Mouse (Mus musculus): ENCODE results near the gene Fam83g. TPM values are rescaled to one million over a fixed set of nuclear protein-coding genes. Genes with fewer than 3 reads are reported as not detected.

Fam83g gene
- total RNA-seq, 2 experiments from 2014 or later = 0.09 TPM; not detected in 1

DNA sequence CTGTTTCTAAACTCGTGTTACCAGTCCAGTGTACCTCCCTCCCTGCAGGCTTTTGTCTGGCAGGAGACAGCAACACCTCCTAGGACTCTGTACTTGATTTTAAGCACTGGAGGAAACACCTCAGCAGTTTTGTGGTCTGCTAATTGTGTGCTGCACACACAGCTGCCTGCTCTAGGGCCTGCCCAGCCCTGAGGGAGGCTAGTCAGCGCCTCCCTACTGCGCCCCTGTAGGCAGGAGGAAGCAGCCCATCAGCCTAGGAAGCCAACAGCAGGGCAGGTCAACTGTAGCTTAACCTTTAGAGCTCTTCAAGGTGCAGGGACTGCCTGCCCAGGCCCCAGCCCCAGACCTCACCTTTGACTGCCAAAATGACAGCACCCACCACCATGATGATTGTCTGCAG lies 25.0 kb downstream of the Fam83g start:
- H3K27ac ChIP-seq = no peak overlapping the region
- no peak overlapping the region for H3K4me3 ChIP-seq
- TF ChIP-seq CTCF (IDR thresholded peaks at IDR 0.05) = no peak
- intact Hi-C loops (cut with DNase I) = no loop called here
- no peak for DNase-seq (ENCODE audit: extremely low spot score in 1 of 2, low spot score in 2 of 2)

DNA sequence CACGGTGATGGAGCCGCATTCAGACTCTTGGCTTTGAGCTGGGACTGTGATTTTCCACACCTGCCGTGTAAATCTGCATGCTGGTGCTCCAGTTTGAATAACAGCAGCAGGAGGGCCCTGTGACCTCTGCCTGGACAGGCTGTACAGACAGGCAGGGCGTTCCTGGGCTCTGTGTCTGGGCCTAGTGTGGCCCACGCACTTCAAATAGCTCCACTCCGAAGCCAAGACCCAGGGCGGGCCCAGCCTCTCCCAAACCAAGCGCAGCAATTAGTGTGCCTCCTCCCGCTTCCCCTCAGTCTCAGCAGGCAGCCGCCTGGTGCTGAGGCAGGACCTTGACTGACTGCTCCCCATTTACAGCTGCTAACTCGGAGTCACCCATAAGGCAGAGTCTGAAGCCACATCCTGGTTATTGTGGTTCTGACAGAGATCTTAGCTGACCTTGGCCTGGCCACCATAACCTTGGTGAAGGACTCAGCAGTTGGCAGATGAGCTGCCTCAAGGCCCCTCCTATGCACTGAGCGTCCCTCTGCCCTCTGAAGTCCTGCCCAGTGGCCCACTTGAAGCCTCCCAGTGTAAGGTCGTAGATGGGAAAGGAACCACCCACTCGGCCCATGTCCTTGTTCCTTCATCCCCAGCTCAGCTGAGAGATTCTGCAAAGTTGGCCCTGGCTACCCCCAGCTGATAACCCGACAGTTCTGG lies 29.4 kb downstream of the Fam83g start:
- H3K4me3 ChIP-seq = no peak overlapping the region
- H3K27ac ChIP-seq = no peak overlapping the region
- DNase-seq (ENCODE audit: extremely low spot score in 1 of 2, low spot score in 2 of 2) = no peak
- intact Hi-C loops (cut with DNase I) = loop anchor here (1.0 to 5.0 kb wide), 3 partner anchors 87 to 296 kb away; no protein-coding TSS in a partner anchor
- TF ChIP-seq CTCF (IDR thresholded peaks at IDR 0.05) = no peak

DNA sequence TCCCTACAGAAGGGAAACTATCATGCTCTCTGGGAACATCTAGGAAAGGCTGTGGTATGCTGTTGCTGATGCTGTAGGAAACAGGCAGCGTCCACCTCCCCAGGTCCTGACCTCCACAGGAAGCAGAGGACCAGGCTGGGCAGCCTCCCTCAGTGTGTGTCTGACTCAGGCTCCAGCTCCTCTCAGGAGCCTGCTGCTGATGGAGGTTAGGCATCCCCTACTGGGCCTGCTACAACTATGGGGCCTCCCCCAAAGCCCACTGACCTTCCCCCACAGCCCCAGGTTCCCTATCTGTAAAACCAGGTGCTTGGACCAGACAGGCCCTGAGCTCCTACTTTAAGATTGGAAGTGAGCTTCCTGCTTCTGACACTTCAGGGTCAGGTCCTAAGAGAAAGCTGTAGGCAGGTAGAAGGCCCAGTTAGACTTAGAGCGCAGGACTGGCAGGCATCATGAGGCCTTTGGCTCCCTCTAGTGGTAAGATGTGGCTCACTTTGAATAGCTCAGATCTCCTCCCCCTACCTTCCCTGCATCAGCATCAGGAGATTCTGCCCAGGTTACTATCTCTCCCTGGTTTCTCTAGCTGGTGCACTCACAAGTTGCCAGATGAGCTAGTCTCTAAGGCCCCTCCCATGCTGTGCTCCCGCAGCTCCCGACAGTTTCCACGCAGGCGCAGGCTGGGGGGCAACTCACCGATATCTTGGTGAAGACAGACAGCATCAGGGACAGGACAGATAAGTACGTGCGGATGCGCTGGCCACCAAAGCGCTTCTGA lies 30.6 kb downstream of the Fam83g start:
- intact Hi-C loops (cut with DNase I) = loop anchor here (1.0 to 5.0 kb wide), 5 partner anchors 48 to 517 kb away; no protein-coding TSS in a partner anchor
- Histone ChIP-seq H3K4me3 (no peak overlapping the region), H3K27ac (no peak overlapping the region)
- DNase-seq (ENCODE audit: extremely low spot score in 1 of 2, low spot score in 2 of 2) = peak; percentile 65 to 73
- TF ChIP-seq CTCF (IDR thresholded peaks at IDR 0.05) = peak; percentile 94

GRCm38 (mm10) chr11:61715130-61715529 lies 31.2 kb downstream of the Fam83g start:
- no peak overlapping the region for H3K27ac ChIP-seq
- no peak overlapping the region for H3K4me3 ChIP-seq
- no peak for DNase-seq (ENCODE audit: extremely low spot score in 1 of 2, low spot score in 2 of 2)
- TF ChIP-seq CTCF (IDR thresholded peaks at IDR 0.05) = no peak
- intact Hi-C loops (cut with DNase I) = loop anchor here (2.0 to 5.0 kb wide), 2 partner anchors 94 to 518 kb away; no protein-coding TSS in a partner anchor

GRCm38 (mm10) chr11:61717990-61718389 lies 34.1 kb downstream of the Fam83g start:
- DNase-seq (ENCODE audit: extremely low spot score in 1 of 2, low spot score in 2 of 2) = no peak
- intact Hi-C loops (cut with DNase I) = loop anchor here (5.0 kb wide), 1 partner anchor 521 kb away; no protein-coding TSS in a partner anchor
- H3K27ac ChIP-seq = no peak overlapping the region
- no peak for TF ChIP-seq CTCF (IDR thresholded peaks at IDR 0.05)
- no peak overlapping the region for H3K4me3 ChIP-seq

- intact Hi-C loops (cut with DNase I) = loop anchor here (5.0 kb wide), 1 partner anchor 522 kb away; no protein-coding TSS in a partner anchor
- Histone ChIP-seq H3K4me3 (no peak overlapping the region), H3K27ac (no peak overlapping the region)
- TF ChIP-seq CTCF (IDR thresholded peaks at IDR 0.05) = no peak
- DNase-seq (ENCODE audit: extremely low spot score in 1 of 2, low spot score in 2 of 2) = no peak
These were observed 35.5 kb downstream of the Fam83g start for GRCm38 (mm10) chr11:61719387-61719786.

DNA sequence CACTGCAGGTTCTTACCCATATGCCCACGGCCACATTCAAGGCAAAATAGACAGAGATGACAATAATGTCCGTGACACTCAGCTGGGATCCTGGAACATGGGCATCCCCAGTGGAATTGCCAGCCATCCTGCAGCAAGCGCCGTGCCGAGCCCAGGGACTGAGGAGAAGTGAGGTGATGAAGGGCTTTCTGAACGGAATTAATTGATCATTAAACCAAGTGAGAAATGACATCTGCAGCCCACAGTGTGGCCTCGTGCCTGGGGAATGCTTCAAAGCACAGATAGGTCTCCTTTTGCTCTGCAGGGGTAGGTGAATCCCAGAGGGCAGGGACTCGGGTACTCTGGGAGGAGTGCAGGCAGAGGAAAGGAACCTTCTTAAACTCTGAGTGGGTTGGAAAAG lies 35.9 kb downstream of the Fam83g start:
- TF ChIP-seq CTCF (IDR thresholded peaks at IDR 0.05) = no peak
- no peak for DNase-seq (ENCODE audit: extremely low spot score in 1 of 2, low spot score in 2 of 2)
- intact Hi-C loops (cut with DNase I) = loop anchor here (5.0 kb wide), 1 partner anchor 523 kb away; no protein-coding TSS in a partner anchor
- no peak overlapping the region for H3K27ac ChIP-seq
- H3K4me3 ChIP-seq = no peak overlapping the region

DNA sequence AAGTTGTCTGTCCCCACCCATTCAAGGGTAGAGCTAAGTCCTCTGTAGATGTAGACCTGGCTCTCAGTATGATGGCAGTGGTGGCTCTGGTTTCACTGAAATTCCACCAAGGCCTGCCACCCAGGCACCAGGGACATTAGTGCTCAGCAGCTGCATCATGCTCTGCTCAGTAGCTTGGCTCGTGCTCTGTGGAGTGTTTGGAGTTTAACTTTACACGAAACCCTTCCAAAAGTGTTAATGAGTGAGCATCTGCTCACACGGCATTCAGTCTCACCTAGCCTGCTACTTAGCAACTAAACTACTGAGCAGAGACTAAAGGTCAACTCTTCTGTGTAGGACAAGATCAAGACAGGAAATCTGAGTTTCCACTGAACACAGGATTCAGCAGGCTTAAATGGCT lies 36.7 kb downstream of the Fam83g start, which contains the start of gene Slc5a10:
Gene Slc5a10 (minus strand): TSS at position 191 of the 400 bp plus-strand sequence.
- Histone ChIP-seq H3K27ac (no peak within 1 kb of the TSS), H3K4me3 (no peak within 1 kb of the TSS)
- no peak for DNase-seq (ENCODE audit: extremely low spot score in 1 of 2, low spot score in 2 of 2)
- intact Hi-C loops (cut with DNase I) = no loop called here
- no peak for TF ChIP-seq CTCF (IDR thresholded peaks at IDR 0.05)

- H3K4me3 ChIP-seq = no peak overlapping the region
- H3K27ac ChIP-seq = no peak overlapping the region
- no peak for TF ChIP-seq CTCF (IDR thresholded peaks at IDR 0.05)
- intact Hi-C loops (cut with DNase I) = no loop called here
- no peak for DNase-seq (ENCODE audit: extremely low spot score in 1 of 2, low spot score in 2 of 2)
These were observed 38.2 kb downstream of the Fam83g start for GRCm38 (mm10) chr11:61722077-61722476.

GRCm38 (mm10) chr11:61728037-61728436 lies 44.1 kb downstream of the Fam83g start:
- no peak for DNase-seq (ENCODE audit: extremely low spot score in 1 of 2, low spot score in 2 of 2)
- no peak overlapping the region for H3K27ac ChIP-seq
- no peak overlapping the region for H3K4me3 ChIP-seq
- no peak for TF ChIP-seq CTCF (IDR thresholded peaks at IDR 0.05)
- intact Hi-C loops (cut with DNase I) = no loop called here

DNA sequence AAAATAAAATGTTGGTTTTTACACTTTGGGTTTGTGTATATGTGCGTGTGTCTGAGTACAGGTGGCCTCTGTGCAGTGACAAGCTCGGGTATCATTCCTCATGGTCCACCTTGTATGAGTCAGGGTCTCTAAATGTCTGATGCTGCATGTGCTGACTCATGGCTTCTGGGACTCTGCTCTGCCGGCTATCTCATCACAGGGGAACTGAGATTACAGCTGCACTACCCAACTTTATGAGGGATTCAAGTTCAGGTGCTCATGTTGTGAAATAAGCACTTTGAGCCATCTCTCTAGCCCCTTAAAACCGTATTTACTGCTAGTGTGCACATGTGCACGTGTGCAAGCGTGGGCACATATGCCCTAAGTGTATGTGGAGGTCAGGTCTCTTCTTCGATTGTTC lies 48.8 kb downstream of the Fam83g start:
- TF ChIP-seq CTCF (IDR thresholded peaks at IDR 0.05) = no peak
- no peak overlapping the region for H3K4me3 ChIP-seq
- H3K27ac ChIP-seq = no peak overlapping the region
- intact Hi-C loops (cut with DNase I) = no loop called here
- no peak for DNase-seq (ENCODE audit: extremely low spot score in 1 of 2, low spot score in 2 of 2)

DNA sequence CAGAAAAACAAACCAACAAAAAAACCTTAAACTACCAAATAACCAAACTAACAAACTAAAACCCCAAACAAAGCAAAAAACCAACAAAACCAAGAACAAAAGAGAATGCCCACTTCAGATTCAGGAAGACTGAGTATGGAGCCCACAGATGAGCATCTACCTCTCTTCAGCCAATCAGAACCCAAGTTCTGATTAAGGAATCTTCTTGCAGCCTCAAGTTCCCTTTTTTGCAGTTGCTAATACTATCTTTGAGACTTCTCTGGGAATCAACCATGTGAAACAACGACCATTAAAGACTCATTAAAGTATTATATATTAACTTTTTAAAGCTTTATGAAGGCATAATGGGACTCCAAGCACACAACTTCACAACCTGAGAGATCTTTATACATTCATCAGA lies 53.4 kb downstream of the Fam83g start:
- H3K27ac ChIP-seq = no peak overlapping the region
- no peak overlapping the region for H3K4me3 ChIP-seq
- intact Hi-C loops (cut with DNase I) = no loop called here
- no peak for TF ChIP-seq CTCF (IDR thresholded peaks at IDR 0.05)
- no peak for DNase-seq (ENCODE audit: extremely low spot score in 1 of 2, low spot score in 2 of 2)

Data from left cerebral cortex, adult 2 months (tissue).